Mouse (Mus musculus) brain, embryonic 14.5 days (tissue): ENCODE data around the gene Rasa3.

Experiments
- CTCF ChIP-seq: fragments of 200-500 bp; IDR thresholded peaks from 2 replicates; pipeline ENCODE4 v1.5.1; 2012; ENCODE audit warnings: inconsistent platforms, mild to moderate bottlenecking, moderate library complexity, borderline replicate concordance; ENCODE audit not compliant: insufficient read depth, insufficient read length; ENCODE audit errors: extremely low read depth
- POLR2A ChIP-seq: fragments of 200-500 bp; IDR thresholded peaks from 2 replicates; pipeline ENCODE4 v1.6.1; 2012; ENCODE audit warnings: mild to moderate bottlenecking, inconsistent platforms, borderline replicate concordance; ENCODE audit not compliant: poor library complexity, insufficient read depth, insufficient read length, severe bottlenecking; ENCODE audit errors: extremely low read depth

DNA sequence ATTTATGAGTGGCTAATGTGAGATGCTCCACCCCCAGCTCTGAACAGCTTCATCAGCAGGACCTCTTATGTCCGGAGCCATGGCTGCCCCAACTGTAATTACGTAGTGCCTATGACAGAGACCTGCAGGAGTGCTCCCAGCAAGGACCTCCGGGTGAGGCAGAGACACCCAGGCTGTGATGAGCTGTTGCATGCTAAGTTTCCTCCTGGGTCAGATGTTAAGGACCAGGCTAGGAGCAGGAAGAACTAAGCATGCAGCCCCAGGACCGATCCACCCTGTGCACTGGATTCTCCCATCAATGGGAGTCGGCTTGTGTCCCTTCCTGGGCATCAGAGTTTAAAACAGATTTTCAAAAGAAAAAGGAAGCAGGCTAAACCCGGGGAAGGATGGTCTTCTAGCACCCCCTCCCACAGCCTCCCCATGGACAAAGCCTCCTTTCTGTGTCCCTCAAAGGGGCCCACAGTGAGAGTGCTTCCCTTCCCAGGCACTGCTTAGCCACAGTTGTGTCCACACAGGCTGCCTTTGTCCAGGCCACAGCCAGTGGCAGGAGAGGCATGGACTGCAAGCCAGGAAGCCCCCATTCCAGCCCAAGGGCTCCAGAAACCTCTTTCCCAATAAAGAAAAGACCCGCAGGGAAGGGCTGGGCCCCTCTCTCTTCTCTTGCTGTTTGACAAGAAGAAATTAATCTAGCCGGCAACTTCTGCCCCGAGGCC lies 54.2 kb downstream of the Rasa3 start:
- TF ChIP-seq CTCF (no peak), POLR2A (no peak)
